Mouse (Mus musculus) regulatory T cell (primary cell): ENCODE data around the gene Ssh2.
"Not testable (repeated sequence)": the region's sequence is repeated elsewhere in the genome, so short reads cannot be mapped to it uniquely, and the experiment has no call there.

Source experiments
- in situ Hi-C: fragments of 300-600 bp; cut with MboI, MseI; formaldehyde crosslinking; loops from one replicate; pipeline ENCODE4 v1.15.1; 2025; ENCODE audit warnings: high pct_unique_total_duplicates

The Ssh2 gene

GRCm38 (mm10) chr11:77216761-77217130 is 659 bp downstream of the Ssh2 start:
- in situ Hi-C loops: loop anchor here (10.0 kb wide), 1 partner anchor 1318 kb away; the partner anchor contains the start of genes Ift20 and Tnfaip1

- in situ Hi-C loops: no loop called here
These were observed 14.7 kb downstream of the Ssh2 start for GRCm38 (mm10) chr11:77230765-77231164.

GRCm38 (mm10) chr11:77231514-77231913 is 15.4 kb downstream of the Ssh2 start:
- in situ Hi-C loops: no loop called here

GRCm38 (mm10) chr11:77235267-77235666 is 19.2 kb downstream of the Ssh2 start:
- in situ Hi-C loops: no loop called here

- in situ Hi-C loops: no loop called here
These were observed 23.7 kb downstream of the Ssh2 start for GRCm38 (mm10) chr11:77239658-77240345.

GRCm38 (mm10) chr11:77240466-77241246 is 24.6 kb downstream of the Ssh2 start:
- in situ Hi-C loops: no loop called here

- in situ Hi-C loops: no loop called here
These were observed 26.8 kb downstream of the Ssh2 start for GRCm38 (mm10) chr11:77242912-77243311.

GRCm38 (mm10) chr11:77252826-77253225 is 36.7 kb downstream of the Ssh2 start:
- in situ Hi-C loops: no loop called here

- in situ Hi-C loops: no loop called here
These were observed 43.4 kb downstream of the Ssh2 start for GRCm38 (mm10) chr11:77259441-77259840.

- in situ Hi-C loops: no loop called here
These were observed 51.3 kb downstream of the Ssh2 start for GRCm38 (mm10) chr11:77267401-77267800.

GRCm38 (mm10) chr11:77276000-77276399 is 59.9 kb downstream of the Ssh2 start:
- in situ Hi-C loops: no loop called here

GRCm38 (mm10) chr11:77278538-77278937 is 62.5 kb downstream of the Ssh2 start:
- in situ Hi-C loops: not testable (repeated sequence)

GRCm38 (mm10) chr11:77280219-77280618 is 64.1 kb downstream of the Ssh2 start:
- in situ Hi-C loops: no loop called here

GRCm38 (mm10) chr11:77291447-77291846 is 75.4 kb downstream of the Ssh2 start:
- in situ Hi-C loops: no loop called here

- in situ Hi-C loops: not testable (repeated sequence)
These were observed 77.6 kb downstream of the Ssh2 start for GRCm38 (mm10) chr11:77293673-77294072.

- in situ Hi-C loops: no loop called here
These were observed 81.2 kb downstream of the Ssh2 start for GRCm38 (mm10) chr11:77297246-77297645.

GRCm38 (mm10) chr11:77307205-77307604 is 91.1 kb downstream of the Ssh2 start:
- in situ Hi-C loops: no loop called here

- in situ Hi-C loops: no loop called here
These were observed 92.4 kb downstream of the Ssh2 start for GRCm38 (mm10) chr11:77308533-77308932.

- in situ Hi-C loops: loop anchor here (10.0 kb wide), 1 partner anchor 127 kb away; no protein-coding TSS in a partner anchor
These were observed 101.8 kb downstream of the Ssh2 start for GRCm38 (mm10) chr11:77317721-77318477.

GRCm38 (mm10) chr11:77318478-77319118 is 102.5 kb downstream of the Ssh2 start:
- in situ Hi-C loops: loop anchor here (10.0 kb wide), 1 partner anchor 126 kb away; no protein-coding TSS in a partner anchor

GRCm38 (mm10) chr11:77321214-77321613 is 105.1 kb downstream of the Ssh2 start:
- in situ Hi-C loops: no loop called here

GRCm38 (mm10) chr11:77330529-77330928 is 114.4 kb downstream of the Ssh2 start:
- in situ Hi-C loops: no loop called here
